Mouse (Mus musculus) ES-E14 (cell line): Measurements from ENCODE around the gene Gltpd2. TPM values are rescaled to one million over a fixed set of nuclear protein-coding genes. Genes with fewer than 3 reads are reported as not detected.

ENCODE experiments used
- DNase-seq: peaks from one replicate; pipeline ENCODE4 v3.0.0-alpha.2; 2013; ENCODE audit warnings: low read depth, low spot score
- H3K27ac ChIP-seq: 2 replicates; pipeline ENCODE4 v1.5.1; 2012; ENCODE audit warnings: low read depth, mild to moderate bottlenecking, low read length, moderate library complexity, mixed read lengths; ENCODE audit not compliant: poor library complexity, insufficient read depth, severe bottlenecking
- H3K36me3 ChIP-seq: 2 replicates; pipeline ENCODE4 v1.6.1; 2012; ENCODE audit warnings: mild to moderate bottlenecking, low read length, moderate library complexity, mixed read lengths; ENCODE audit not compliant: control insufficient read depth, poor library complexity, insufficient read depth, severe bottlenecking
- H3K4me1 ChIP-seq, 2 experiments: fragments of 150-350 bp in 1 of 2; sonication (generic) in 1 of 2; 2 replicates each; pipeline ENCODE4 v1.6.1; 2012; ENCODE audit warnings: low read length in 2 of 2, mild to moderate bottlenecking in 1 of 2, mixed read lengths in 1 of 2; ENCODE audit not compliant: control insufficient read depth in 2 of 2, insufficient read depth in 2 of 2, poor library complexity in 1 of 2
- H3K4me3 ChIP-seq, 2 experiments: fragments of 150-350 bp in 1 of 2; sonication (generic) in 1 of 2; 2 replicates each; pipeline ENCODE4 v1.5.1; 2012; ENCODE audit warnings: low read length in 2 of 2, low read depth in 1 of 2, mild to moderate bottlenecking in 1 of 2, mixed read lengths in 1 of 2; ENCODE audit not compliant: insufficient read depth in 1 of 2, poor library complexity in 1 of 2, severe bottlenecking in 1 of 2
- H3K9ac ChIP-seq: 2 replicates; pipeline ENCODE4 v1.6.1; 2012; ENCODE audit warnings: low read depth, mild to moderate bottlenecking, low read length, mixed read lengths; ENCODE audit not compliant: poor library complexity, insufficient read depth, severe bottlenecking
- H3K9me3 ChIP-seq: fragments of 150-350 bp; sonication (generic); 2 replicates; pipeline ENCODE4 v1.6.1; 2012; ENCODE audit warnings: low read depth, mild to moderate bottlenecking, low read length; ENCODE audit not compliant: control insufficient read depth, insufficient read depth
- CHD2 ChIP-seq: IDR thresholded peaks from 2 replicates; pipeline ENCODE4 v1.6.1; 2014; ENCODE audit warnings: mild to moderate bottlenecking, low read depth, low read length, inconsistent platforms
- HCFC1 ChIP-seq: IDR thresholded peaks from 2 replicates; pipeline ENCODE4 v1.6.1; 2012; ENCODE audit warnings: low read length, inconsistent platforms, borderline replicate concordance; ENCODE audit not compliant: insufficient read depth
- MAFK ChIP-seq: IDR thresholded peaks from 2 replicates; pipeline ENCODE4 v1.6.1; 2014; ENCODE audit warnings: mild to moderate bottlenecking, low read depth, low read length, inconsistent platforms; ENCODE audit not compliant: insufficient read depth
- ZC3H11A ChIP-seq: IDR thresholded peaks from 2 replicates; pipeline ENCODE4 v1.6.1; 2012; ENCODE audit warnings: low read depth, mild to moderate bottlenecking, inconsistent platforms, low read length, borderline replicate concordance
- ZNF384 ChIP-seq: IDR thresholded peaks from 2 replicates; pipeline ENCODE4 v1.6.1; 2012; ENCODE audit warnings: low read depth, low read length, inconsistent platforms
- in situ Hi-C, 2 experiments: fragments of 600-800 bp; cut with MboI; formaldehyde crosslinking; loops; one replicate each; pipeline ENCODE4 v1.15.1; 2025; ENCODE audit warnings: low sequenced_read_pairs in 2 of 2, inconsistent platforms in 1 of 2; ENCODE audit not compliant: unreplicated experiment in 2 of 2
- total RNA-seq: library from RNA; depleted of rRNA; stranded (reverse); fragments of 300-350 nt; gene quantifications from 2 replicates; pipeline ENCODE4 v1.2.3, GENCODE M21; 2012

Gltpd2 gene
- total RNA-seq, 1 experiment: 0.54 TPM

- in situ Hi-C loops: no loop called here
- TF ChIP-seq CHD2 (no peak), ZNF384 (no peak), ZC3H11A (no peak), MAFK (no peak), HCFC1 (no peak)
- DNase-seq: no peak
- H3K36me3 ChIP-seq: no peaks in the 10 kb centered on the region
- H3K9ac ChIP-seq: no peak overlapping the region
- H3K9me3 ChIP-seq: no peaks in the 10 kb centered on the region
- no peak overlapping the region for H3K27ac ChIP-seq
- peaks cover 0 to 12% of the 10 kb centered on the region in 2 experiments; a peak in 1 of 4 replicates for H3K4me1 ChIP-seq
- no peak overlapping the region for H3K4me3 ChIP-seq
Measured at GRCm38 (mm10) chr11:70511825-70512224, 7.2 kb upstream of the Gltpd2 start.

GRCm38 (mm10) chr11:70512709-70513342 is 6.2 kb upstream of the Gltpd2 start:
- Histone ChIP-seq H3K9me3 (no peaks in the 10 kb centered on the region), H3K4me1 (peaks cover 0 to 12% of the 10 kb centered on the region in 2 experiments; a peak in 1 of 4 replicates), H3K4me3 (no peak overlapping the region), H3K36me3 (no peaks in the 10 kb centered on the region), H3K27ac (no peak overlapping the region), H3K9ac (no peak overlapping the region)
- TF ChIP-seq MAFK (no peak), ZNF384 (no peak), CHD2 (no peak), ZC3H11A (no peak), HCFC1 (no peak)
- in situ Hi-C loops: no loop called here
- DNase-seq: no peak

- in situ Hi-C loops: no loop called here
- H3K36me3 ChIP-seq: no peaks in the 10 kb centered on the region
- peaks cover 0 to 12% of the 10 kb centered on the region in 2 experiments; a peak in 1 of 4 replicates for H3K4me1 ChIP-seq
- no peak overlapping the region for H3K9ac ChIP-seq
- H3K27ac ChIP-seq: no peak overlapping the region
- H3K4me3 ChIP-seq: no peak overlapping the region
- no peaks in the 10 kb centered on the region for H3K9me3 ChIP-seq
- no peak for TF ChIP-seq CHD2
- no peak for TF ChIP-seq ZC3H11A
- no peak for TF ChIP-seq MAFK
- no peak for TF ChIP-seq ZNF384
- no peak for TF ChIP-seq HCFC1
- DNase-seq: no peak
Measured at GRCm38 (mm10) chr11:70513520-70513919, 5.5 kb upstream of the Gltpd2 start.

- peaks cover 0 to 12% of the 10 kb centered on the region in 2 experiments; a peak in 1 of 4 replicates for H3K4me1 ChIP-seq
- no peak within 1 kb of the TSS for H3K4me3 ChIP-seq
- H3K9me3 ChIP-seq: no peaks in the 10 kb centered on the region
- in situ Hi-C loops: no loop called here
- H3K36me3 ChIP-seq: no peaks in the 10 kb centered on the region
- no peak within 1 kb of the TSS for H3K27ac ChIP-seq
- no peak for DNase-seq
- TF ChIP-seq CHD2: no peak
- no peak for TF ChIP-seq HCFC1
- TF ChIP-seq ZNF384: no peak
- TF ChIP-seq ZC3H11A: no peak
- TF ChIP-seq MAFK: no peak
- H3K9ac ChIP-seq: no peak within 1 kb of the TSS
Measured at GRCm38 (mm10) chr11:70514288-70514687, 4.7 kb upstream of the Gltpd2 start, which contains the start of gene Vmo1. Gene Vmo1 (minus strand): TSS chr11:70514616.

- peaks cover 0 to 9% of the 10 kb centered on the region in 2 experiments; a peak in 1 of 4 replicates for H3K4me1 ChIP-seq
- no peak overlapping the region for H3K4me3 ChIP-seq
- H3K36me3 ChIP-seq: no peaks in the 10 kb centered on the region
- no peaks in the 10 kb centered on the region for H3K9me3 ChIP-seq
- in situ Hi-C loops: no loop called here
- no peak overlapping the region for H3K27ac ChIP-seq
- H3K9ac ChIP-seq: no peak overlapping the region
- no peak for DNase-seq
- TF ChIP-seq MAFK (peak; percentile 46; the same call in 1 of the 2 replicates), ZC3H11A (peak; percentile 55; the same call in 1 of the 2 replicates), CHD2 (no peak)
Measured at GRCm38 (mm10) chr11:70516352-70516751, 2.6 kb upstream of the Gltpd2 start.
